Mouse (Mus musculus) gastrocnemius, postnatal 25 days (tissue): Measurements from ENCODE around the gene Slc37a1. TPM values are rescaled to one million over a fixed set of nuclear protein-coding genes. Genes with fewer than 3 reads are reported as not detected.
A peak's percentile ranks its signal among the peaks of the same experiment; 100 is the strongest.

Experiments
- DNase-seq: peaks from one replicate; pipeline ENCODE4 v3.0.0; 2022
- total RNA-seq, 2 experiments: library from RNA; stranded (reverse); gene quantifications; 1 replicate in 1 of 2; 2 replicates in 1 of 2; pipeline ENCODE4 v1.2.3; 2021

Slc37a1 gene
- total RNA-seq, 2 experiments from 2014 or later = 3.0 to 5.2 TPM

GRCm38 (mm10) chr17:31294363-31295214 lies 8.0 kb downstream of the Slc37a1 start:
- DNase-seq = no peak

- no peak for DNase-seq
Observed at GRCm38 (mm10) chr17:31295215-31295891, 8.8 kb downstream of the Slc37a1 start.

- DNase-seq = peak; percentile 77
Observed at GRCm38 (mm10) chr17:31295892-31296781, 9.5 kb downstream of the Slc37a1 start.

GRCm38 (mm10) chr17:31297521-31297939 lies 10.9 kb downstream of the Slc37a1 start:
- DNase-seq = no peak

- DNase-seq = no peak
Observed at GRCm38 (mm10) chr17:31298419-31299209, 12.0 kb downstream of the Slc37a1 start.

- DNase-seq = no peak
Observed at GRCm38 (mm10) chr17:31299981-31300380, 13.4 kb downstream of the Slc37a1 start.

GRCm38 (mm10) chr17:31300736-31301135 lies 14.1 kb downstream of the Slc37a1 start:
- DNase-seq = no peak

- no peak for DNase-seq
Observed at GRCm38 (mm10) chr17:31303401-31303800, 16.8 kb downstream of the Slc37a1 start.

- DNase-seq = peak; percentile 75
Observed at GRCm38 (mm10) chr17:31304895-31305775, 18.5 kb downstream of the Slc37a1 start.

GRCm38 (mm10) chr17:31305776-31306120 lies 19.2 kb downstream of the Slc37a1 start:
- DNase-seq = no peak

- no peak for DNase-seq
Observed at GRCm38 (mm10) chr17:31307756-31308155, 21.2 kb downstream of the Slc37a1 start.

GRCm38 (mm10) chr17:31308291-31308816 lies 21.8 kb downstream of the Slc37a1 start:
- no peak for DNase-seq

GRCm38 (mm10) chr17:31309281-31309793 lies 22.7 kb downstream of the Slc37a1 start:
- no peak for DNase-seq

GRCm38 (mm10) chr17:31311047-31311446 lies 24.5 kb downstream of the Slc37a1 start:
- no peak for DNase-seq

GRCm38 (mm10) chr17:31312648-31313047 lies 26.1 kb downstream of the Slc37a1 start:
- no peak for DNase-seq

GRCm38 (mm10) chr17:31315046-31315792 lies 28.6 kb downstream of the Slc37a1 start:
- no peak for DNase-seq

GRCm38 (mm10) chr17:31315993-31316392 lies 29.4 kb downstream of the Slc37a1 start:
- DNase-seq = no peak

- DNase-seq = no peak
Observed at GRCm38 (mm10) chr17:31316998-31317397, 30.4 kb downstream of the Slc37a1 start.
